Mouse (Mus musculus) layer of hippocampus, postnatal 25 days (tissue): ENCODE data around the gene Kcnip1. TPM values are rescaled to one million over a fixed set of nuclear protein-coding genes. Genes with fewer than 3 reads are reported as not detected.

Source experiments
- DNase-seq, 2 experiments: peaks; one replicate each; pipeline ENCODE4 v3.0.0; 2022; ENCODE audit warnings: mixed read lengths in 2 of 2, low spot score in 1 of 2; ENCODE audit errors: extremely low spot score in 1 of 2
- total RNA-seq, 2 experiments: library from RNA; stranded (reverse); gene quantifications; 2 replicates each; pipeline ENCODE4 v1.2.3; 2021

Gene Kcnip1
- total RNA-seq, 2 experiments from 2014 or later, result 23.0 to 24.2 TPM

DNA sequence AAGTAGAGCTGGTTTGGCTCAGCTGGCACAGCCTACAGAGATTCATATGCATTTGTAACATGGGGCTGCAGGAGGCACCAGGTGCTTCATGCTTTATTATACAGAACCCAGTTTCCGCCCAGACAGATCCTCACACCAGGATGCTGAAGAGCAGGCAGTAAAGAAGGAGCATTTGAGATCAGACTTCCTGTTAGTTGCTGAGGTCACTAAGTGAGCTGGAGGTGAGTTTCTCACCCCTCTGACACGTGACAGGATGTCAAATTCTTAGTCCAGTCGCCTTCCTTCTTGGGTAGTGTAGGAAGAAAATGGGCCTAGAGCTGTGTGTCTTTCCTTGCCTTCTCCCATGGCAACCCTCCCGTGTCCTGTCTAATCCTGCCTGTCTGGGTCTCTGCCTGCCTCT, 286.2 kb downstream of the Kcnip1 start:
- DNase-seq, result no peak

DNA sequence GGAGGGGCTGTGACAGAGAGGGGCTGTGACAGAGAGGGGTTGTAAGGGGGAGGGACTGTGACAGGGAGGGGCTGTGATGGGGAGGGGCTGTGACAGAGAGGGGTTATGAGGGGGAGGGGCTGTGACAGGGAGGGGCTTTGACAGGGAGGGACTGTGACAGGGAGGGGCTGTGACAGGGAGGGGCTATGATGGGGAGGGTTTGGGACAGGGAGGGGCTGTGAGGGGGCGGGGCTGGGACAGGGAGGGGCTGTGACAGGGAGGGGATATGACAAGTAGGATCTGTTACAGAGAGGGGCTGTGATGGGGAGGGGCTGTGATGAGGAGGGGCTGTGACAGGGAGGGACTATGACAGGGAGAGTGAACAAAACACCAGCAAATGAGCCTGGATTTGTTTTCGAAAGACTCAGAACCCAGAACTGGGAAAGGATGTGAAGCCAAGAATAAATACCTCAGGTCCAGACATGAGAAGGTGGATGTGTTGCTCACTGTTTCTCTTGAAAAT, 290.9 kb downstream of the Kcnip1 start:
- DNase-seq, result no peak

DNA sequence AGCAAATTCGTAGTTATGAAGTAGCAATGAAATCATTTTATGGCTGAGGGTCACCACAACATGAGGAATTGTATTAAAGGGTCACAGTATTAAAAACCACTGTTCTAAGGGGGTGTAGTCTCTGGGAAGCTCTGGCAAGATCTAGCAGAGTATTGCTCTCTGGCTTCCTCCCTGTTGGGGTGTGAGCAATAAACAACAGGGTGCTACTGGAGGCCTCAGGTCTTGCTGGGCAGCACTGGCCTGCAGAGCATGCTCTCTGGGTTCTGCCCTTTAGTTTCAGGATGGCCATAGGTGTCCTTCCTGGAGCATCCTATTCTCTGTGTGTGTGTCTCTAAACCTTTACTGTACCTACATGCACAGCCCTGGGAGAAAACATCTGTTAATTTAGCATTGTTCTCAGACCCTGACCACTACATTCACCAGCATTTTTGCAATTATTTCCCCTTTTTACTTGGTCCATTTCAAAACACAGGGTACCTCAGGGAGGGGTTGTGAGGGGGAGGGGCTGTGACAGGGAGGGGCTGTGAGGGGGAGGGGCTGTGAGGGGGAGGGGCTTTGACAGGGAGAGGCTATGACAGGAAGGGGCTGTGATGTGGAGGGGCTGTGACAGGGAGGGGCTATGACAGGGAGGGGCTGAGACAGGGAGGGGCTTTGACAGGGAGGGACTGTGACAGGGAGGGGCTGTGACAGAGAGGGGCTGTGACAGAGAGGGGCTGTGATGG, 291.6 kb downstream of the Kcnip1 start:
- no peak for DNase-seq

DNA sequence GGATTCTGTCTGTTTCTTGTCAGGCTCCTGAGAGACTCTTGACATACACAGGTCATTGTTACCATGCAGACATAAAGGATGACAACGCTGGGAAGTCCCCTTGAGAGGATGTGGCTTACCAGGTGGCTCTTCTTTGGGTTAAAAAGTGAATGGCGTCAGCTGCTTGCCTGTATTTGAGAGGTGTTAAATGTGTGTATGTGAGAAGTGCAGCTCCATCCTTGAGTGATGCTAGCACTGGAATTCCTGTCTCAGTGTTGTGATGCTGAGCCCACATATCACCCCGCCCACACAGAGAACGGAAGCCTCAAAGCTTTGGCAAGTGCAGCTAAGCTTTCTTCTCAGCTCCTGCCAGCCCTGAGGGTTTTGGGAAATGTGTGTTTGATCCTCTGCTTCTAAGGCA, 292.2 kb downstream of the Kcnip1 start:
- peak in 1 of 2 experiments; percentile 32 for DNase-seq

DNA sequence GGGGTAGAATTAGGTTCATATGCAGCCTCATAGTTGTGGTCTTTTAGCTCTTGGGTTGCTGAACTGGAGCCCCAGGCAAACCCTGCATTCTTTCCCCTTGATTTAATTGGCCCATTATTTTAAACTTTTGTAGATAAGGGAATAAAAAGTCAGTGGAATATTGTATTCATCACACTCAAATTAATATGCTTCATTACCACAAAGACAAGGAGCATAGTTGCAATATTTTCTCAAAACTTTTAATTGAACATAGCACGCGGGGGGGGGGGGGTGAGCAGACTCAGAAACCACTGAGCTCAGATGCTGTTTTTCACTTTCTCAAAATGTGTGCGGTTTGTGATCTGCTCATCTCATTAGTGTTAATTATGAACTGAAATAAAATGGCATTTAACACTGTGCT, 302.8 kb downstream of the Kcnip1 start:
- no peak for DNase-seq

DNA sequence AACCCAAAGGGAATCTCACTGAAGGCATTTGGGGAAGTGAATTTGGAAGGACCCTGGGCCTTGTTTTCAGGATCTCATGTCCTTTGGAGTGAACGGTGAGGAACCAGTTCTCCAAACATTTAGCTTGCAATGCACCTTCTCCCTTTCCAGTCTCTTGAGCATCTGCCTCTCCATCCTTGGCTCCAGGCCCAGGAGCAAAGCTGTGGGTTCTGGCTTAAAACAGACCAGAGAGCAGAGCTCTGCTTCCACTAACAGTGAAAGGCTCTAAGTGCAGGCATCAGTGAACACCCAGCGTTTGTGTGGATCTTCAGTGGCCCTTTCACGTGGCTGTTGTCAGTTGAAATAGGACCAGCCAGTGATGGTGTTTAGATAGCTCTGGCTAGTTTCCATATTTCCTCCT, 307.0 kb downstream of the Kcnip1 start:
- peak; percentile 13 to 35 for DNase-seq

DNA sequence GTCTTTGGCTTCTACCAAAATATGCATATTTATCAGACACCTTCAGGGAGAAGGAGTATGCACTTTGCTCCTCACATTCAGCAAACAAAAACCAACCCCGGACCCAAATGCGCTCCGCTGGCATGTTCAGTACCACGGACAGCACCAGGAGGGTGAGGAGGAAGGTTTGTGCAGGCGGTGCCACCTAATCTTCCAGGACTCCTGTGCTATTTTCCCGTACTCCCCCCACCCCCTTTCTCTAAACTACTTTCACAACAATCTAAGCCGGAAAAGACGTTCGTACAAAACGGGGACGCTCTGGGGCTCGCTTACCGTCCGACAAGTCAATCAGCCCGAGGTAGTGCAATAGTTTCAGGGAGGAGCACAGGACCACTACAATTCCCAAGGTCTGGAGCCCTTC, 312.8 kb downstream of the Kcnip1 start:
- peak in 1 of 2 experiments; percentile 25 for DNase-seq

DNA sequence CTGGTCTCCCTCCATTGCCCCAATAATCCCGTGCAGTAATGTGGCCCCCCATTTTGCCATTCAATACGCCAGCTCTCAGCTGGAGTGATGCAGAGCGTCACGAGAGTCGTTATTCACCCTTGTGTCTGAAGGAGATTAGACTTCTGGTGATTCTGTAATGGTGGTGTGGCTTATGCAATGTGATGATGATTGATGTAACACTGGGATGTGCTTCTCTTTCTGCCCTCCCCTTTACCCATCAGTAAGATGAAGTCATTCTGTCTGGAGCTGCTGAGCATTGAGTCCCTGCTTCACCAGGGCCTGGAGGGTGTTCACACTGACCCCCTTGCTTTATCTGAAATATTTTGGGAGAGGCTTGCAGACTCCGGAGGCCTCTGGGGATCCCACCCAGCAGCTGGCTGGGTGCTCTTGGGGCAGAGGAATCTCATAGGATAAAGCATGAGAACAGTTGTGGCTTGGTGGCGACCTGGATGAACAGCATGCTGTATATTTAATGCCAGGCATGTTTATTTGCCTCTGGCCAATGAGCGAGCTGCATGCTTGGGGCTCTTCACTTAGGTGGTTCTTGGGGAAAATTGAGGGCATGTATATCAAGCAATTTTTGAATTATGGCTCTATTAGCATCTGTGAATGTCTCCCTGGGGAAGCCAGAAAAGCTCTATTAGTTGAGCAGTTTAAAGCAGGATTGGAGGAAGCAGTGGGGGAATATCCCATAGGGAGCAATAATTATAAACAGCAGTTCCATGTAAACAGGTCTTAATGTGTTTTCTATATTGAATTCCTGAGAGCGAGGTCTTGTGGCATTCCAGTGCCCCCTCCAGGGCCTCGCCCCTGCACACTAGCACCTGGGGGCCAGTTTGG, 322.6 kb downstream of the Kcnip1 start:
- no peak for DNase-seq

DNA sequence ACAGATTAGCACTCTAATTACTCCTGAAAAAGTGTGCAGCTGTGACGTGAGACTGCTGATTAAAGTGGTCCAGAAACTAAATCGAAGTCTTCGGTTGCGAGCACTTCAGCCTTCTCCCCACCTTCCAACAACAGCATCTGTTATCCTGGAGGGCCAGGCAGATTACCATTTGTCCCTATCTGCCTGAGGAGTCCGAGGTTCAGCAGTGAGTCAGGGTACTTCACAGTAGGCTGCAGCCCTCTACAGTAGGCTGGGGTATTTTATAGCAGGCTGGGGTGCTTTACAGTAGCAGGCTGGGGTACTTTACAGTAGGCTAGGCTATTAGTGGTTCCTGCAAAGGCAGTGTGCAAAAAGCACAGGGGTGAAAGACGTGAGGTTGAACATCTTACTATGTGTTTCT, 324.6 kb downstream of the Kcnip1 start:
- no peak for DNase-seq

DNA sequence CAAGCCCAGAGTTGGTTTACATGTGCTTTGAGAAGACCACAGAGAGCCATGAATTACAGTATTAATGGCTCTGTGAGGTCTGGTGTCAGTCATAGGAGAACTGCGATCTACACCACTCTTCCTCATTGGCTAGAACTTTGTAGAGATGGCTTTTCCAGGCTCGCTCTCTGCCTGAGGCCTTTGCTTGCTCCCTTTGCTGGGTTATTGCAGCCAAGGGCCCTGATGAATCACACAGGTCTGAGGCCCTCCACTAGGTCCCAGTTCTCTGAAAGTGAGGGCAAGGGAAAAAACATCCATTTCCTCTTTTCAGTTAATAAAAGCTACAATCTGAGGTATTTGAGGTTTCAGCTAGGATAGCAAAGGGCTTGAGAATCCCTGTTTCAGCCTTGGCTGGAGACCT, 329.4 kb downstream of the Kcnip1 start:
- DNase-seq, result no peak

DNA sequence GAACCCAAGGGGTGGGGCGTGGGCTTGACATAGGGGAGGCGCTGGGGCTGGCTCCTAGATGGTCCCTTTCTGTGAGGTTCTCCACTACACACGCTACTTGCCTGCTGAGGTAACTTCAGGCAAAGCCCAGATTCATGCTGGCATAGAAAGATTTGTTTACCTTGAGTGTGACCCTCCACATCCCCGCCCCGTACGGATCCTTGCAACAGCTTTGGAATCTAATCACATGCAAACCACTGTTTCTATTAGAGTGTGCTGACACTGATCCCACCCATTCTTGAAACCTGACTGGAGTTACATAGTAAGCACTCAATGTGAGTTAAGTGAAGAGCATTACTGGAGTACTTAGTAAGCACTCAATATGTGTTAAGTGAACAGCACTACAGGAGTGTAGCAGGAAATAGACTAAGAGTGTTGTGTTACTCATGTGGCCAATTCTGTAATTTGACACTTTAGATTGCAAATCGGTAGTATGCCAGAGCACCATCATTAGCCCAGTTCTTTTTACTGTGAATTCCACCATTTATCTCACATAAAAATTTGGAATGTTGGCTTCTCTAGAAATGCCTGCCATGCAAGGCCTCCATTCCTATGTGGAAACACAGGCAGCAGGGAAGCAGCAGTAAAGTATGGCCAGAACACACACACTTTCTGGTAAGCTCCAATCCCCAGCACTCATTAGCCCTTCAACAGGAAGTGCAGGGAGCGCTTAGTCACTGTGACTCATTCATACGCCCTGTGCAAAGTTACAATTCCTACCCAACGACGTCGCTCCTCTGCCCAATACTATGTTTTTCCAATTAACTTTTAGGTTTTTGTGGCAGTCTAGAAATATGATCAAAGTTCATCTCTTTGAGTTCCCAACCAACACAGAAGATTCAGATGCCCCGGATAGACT, 332.7 kb downstream of the Kcnip1 start:
- no peak for DNase-seq

DNA sequence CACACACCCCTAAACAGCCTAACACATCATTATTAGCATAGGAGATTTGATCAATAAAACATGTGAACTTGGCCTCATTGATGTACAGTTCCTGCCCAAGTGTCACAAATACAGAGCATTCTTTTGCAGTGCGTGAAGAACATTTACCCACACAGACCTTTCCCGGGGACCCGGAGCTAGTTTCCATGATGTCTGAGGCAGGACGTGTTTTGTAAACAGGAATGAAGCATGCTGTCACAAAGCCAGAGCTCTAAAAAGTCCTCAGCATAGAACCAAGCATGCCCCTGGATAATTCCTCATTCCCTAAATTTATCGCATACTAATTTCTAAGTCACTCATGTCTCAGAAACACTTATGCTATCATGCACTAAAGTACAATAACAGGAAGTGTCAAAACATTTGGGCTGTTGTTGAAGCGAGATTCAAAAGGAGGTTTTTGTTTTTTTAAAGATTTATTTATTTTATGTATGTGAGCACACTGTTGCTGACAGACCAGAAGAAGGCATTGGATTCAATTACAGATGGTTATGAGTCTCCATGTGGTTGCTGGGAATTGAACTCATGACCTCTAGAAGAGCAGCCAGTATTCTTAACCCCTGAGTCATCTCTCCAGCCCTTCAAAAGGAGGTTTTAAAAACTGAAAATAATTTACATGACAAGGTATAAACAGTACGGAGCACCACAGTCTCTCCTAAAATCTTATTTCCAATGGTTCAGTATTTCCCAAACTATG, 336.9 kb downstream of the Kcnip1 start:
- DNase-seq, result no peak

DNA sequence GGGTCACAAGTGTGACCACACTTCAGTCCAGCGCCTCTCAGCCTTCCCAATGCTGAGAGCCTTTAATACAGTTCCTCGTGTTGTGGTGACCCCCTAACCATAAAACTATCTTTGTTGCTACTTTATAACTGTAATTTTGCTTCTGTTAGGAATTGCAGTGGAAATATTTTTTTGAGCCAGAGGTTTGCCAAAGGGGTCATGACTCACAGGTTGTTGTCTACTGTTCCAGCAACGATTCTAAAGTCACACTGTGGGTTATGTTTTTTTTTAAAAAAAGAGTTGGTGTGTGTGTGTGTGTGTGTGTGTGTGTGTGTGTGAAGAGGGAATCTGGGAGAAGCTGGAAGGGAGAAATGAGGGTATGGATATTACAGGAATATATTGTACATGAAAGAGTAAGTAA, 337.7 kb downstream of the Kcnip1 start:
- DNase-seq, result no peak

DNA sequence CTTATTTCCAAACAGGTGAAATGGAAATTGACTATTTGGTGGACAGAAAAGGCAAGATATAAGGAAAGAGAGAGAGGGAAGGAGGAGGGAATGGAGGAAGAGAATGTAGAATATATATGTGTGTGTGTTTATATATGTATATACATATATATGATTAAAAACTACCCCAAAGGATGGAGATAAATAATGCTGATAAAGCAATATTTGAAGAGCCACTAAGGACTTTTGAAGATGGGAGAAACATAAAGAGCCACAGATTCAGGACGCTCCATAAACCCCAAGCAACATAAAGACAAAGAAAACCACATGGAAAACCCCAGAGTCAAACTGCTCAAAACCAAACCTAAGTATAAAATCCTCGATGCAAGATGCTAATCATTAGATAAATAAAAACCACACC, 338.5 kb downstream of the Kcnip1 start:
- no peak for DNase-seq

DNA sequence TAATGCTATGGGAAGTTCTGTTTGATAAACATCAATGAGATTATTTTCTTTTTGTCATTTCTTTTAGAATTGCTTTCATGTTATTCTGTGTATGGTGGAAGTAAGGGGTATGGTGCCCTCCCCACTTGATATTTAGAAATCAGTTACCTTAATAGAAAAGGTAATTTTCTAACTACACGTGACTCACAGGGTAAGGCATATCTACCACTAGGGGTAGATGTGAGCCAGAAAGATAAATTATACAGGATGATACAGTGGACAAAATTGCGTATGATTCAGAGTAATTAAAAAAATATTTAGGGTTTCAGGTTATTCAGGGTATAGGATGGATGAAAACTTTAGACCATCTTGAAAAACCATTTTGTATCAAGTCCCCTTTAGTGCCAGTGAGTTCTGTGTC, 343.6 kb downstream of the Kcnip1 start:
- DNase-seq, result no peak

DNA sequence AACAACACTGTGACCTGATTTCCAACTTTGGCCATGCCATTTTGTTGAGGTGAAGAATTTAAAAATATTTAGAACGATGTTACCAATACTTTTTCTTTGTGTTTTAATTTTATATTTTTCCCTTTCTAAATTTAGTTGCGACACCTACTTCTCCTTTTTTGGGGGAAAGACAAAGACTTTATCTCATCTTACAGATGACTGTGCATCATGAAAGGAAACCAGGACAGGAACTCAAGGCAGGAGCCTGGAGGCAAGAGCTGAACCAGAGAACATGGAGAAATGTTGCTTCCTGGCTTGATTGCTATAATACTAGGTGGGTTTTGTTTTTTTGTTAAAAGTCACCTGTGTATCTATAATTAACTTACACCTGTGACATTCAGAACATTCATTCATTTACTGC, 355.8 kb downstream of the Kcnip1 start:
- DNase-seq, result no peak

DNA sequence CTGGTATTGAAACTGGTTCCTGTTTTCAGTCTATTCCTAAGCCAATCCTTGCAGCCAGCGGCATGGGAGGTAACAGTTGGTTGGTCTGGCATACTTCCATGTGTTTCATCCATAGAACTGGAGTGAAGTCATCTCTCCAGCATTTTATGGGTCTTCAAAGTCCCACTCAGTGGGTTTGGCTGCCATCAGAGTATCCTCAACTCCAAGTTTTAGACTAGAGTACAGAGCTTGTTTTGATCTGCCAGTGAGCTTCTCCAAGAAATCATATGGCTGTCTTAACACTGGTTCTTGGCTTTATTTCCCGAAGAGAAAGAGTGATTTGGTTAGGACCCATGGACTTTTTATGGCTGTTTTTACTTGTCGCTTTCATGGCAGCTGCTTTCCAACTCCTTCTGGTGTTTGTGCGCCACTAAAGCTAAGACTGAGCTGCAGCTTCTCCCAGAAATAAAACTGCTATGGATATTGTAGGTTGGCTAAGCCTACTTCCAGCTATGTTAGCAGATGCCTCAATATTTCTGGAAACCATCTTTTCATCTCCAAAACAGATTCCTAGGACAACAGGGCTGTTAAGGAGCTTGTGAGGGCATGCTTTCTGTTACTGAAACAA, 365.7 kb downstream of the Kcnip1 start:
- DNase-seq, result no peak

DNA sequence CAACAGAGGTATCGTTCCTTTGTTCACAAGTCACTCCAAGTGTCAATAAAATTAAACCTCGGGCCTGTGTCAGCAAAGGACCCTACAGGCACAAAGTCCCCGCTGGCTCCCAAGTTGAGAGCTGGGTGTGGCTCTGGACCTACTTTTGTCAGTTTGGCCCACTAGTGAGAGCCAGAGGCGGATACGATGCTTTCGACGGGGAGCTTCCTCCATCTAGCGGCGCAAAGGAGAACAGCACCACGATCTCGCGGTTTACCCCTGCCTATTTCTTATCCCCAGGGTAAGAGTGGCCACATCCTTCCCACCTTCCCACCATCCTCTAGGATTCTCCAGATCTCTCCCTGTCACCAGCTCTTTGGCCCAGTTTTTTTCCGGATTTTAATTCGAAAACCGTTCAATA, 378.7 kb downstream of the Kcnip1 start:
- DNase-seq, result peak; percentile 50 to 79

DNA sequence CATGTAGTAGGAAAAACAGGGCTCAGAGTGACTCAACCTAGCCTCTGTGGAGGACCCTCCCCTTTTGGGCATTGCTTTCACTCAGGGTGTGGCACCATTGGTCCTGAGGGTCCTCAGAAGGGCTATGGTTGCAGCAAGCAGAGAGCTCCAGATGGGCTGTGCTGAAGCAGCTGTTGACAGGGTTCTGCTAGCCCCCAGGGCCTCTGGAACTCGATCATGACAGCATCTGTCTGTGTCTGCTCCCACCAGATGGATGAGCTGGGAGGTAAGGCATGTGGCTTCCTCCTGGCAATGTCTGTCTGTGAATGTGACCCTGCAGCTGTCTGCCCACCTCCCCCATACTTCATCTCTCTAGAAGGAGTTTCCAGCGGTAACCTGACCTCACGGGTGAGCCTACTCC, 385.2 kb downstream of the Kcnip1 start:
- no peak for DNase-seq

DNA sequence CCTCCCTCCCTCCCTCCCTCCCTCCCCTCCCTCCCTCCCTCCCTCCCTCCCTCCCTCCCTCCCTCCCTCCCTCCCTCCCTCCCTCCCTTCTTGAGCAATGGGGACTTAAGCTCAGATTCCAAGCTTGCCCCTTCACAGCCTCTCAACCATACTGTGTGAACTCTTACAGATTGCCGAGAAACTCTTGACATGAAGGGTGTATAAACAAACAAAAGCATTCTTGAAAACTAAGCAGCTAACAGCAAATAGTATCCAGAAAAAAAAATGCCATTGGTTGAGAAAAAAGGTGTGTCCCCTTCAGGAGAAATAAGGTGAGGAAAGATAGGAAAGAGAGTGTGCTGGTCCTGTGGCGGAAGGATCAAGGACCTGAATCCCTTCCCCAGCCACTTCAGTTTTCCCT, 389.8 kb downstream of the Kcnip1 start:
- DNase-seq, result no peak
